Mouse (Mus musculus) left cerebral cortex, postnatal 4 days (tissue): Measurements from ENCODE around the gene Tedc1. TPM values are rescaled to one million over a fixed set of nuclear protein-coding genes. Genes with fewer than 3 reads are reported as not detected.

Experiments
- DNase-seq: peaks from one replicate; pipeline ENCODE4 v3.0.0-alpha.2; 2022
- intact Hi-C: fragments of 180-260 bp; cut with DNase I; formaldehyde crosslinking; loops from one replicate; pipeline ENCODE4 v1.15.1; 2025
- total RNA-seq, 2 experiments: library from RNA; stranded (reverse); gene quantifications; 2 replicates each; pipeline ENCODE4 v1.2.3; 2021

Tedc1 gene
- total RNA-seq = 1 to 10 TPM; 5.6 to 5.7 TPM

- intact Hi-C loops = no loop called here
- peak; percentile 100 for DNase-seq
Measured at GRCm38 (mm10) chr12:113155887-113156539, at the start of gene Tedc1. TSS of gene Tedc1 (plus strand) at chr12:113156421.

- intact Hi-C loops = no loop called here
Measured at GRCm38 (mm10) chr12:113107431-113108124, 48.6 kb upstream of the Tedc1 start.

GRCm38 (mm10) chr12:113108528-113109283 lies 47.5 kb upstream of the Tedc1 start:
- intact Hi-C loops = no loop called here

More at GRCm38 (mm10) chr12:113107431-113108124, 48.6 kb upstream of the Tedc1 start:
- no peak for DNase-seq

GRCm38 (mm10) chr12:113109801-113110200 lies 46.4 kb upstream of the Tedc1 start:
- intact Hi-C loops = no loop called here
- no peak for DNase-seq

More at GRCm38 (mm10) chr12:113108528-113109283, 47.5 kb upstream of the Tedc1 start:
- no peak for DNase-seq

- DNase-seq = no peak
- intact Hi-C loops = no loop called here
Measured at GRCm38 (mm10) chr12:113114141-113114540, 42.1 kb upstream of the Tedc1 start.

- no peak for DNase-seq
- intact Hi-C loops = no loop called here
Measured at GRCm38 (mm10) chr12:113114856-113115538, 41.2 kb upstream of the Tedc1 start.

GRCm38 (mm10) chr12:113119516-113120410 lies 36.5 kb upstream of the Tedc1 start:
- intact Hi-C loops = no loop called here
- DNase-seq = peak; percentile 85

GRCm38 (mm10) chr12:113124726-113125125 lies 31.5 kb upstream of the Tedc1 start:
- intact Hi-C loops = no loop called here

GRCm38 (mm10) chr12:113130732-113131131 lies 25.5 kb upstream of the Tedc1 start:
- intact Hi-C loops = no loop called here
- no peak for DNase-seq

More at GRCm38 (mm10) chr12:113124726-113125125, 31.5 kb upstream of the Tedc1 start:
- no peak for DNase-seq

GRCm38 (mm10) chr12:113131601-113132000 lies 24.6 kb upstream of the Tedc1 start:
- no peak for DNase-seq
- intact Hi-C loops = no loop called here

- peak; percentile 61 for DNase-seq
Measured at GRCm38 (mm10) chr12:113132567-113132966, 23.7 kb upstream of the Tedc1 start.

GRCm38 (mm10) chr12:113133260-113133659 lies 23.0 kb upstream of the Tedc1 start:
- intact Hi-C loops = no loop called here
- DNase-seq = no peak

More at GRCm38 (mm10) chr12:113132567-113132966, 23.7 kb upstream of the Tedc1 start:
- intact Hi-C loops = no loop called here

- intact Hi-C loops = no loop called here
- no peak for DNase-seq
Measured at GRCm38 (mm10) chr12:113133861-113134403, 22.3 kb upstream of the Tedc1 start.

GRCm38 (mm10) chr12:113134502-113134901 lies 21.7 kb upstream of the Tedc1 start:
- DNase-seq = no peak
- intact Hi-C loops = no loop called here

- intact Hi-C loops = no loop called here
- no peak for DNase-seq
Measured at GRCm38 (mm10) chr12:113135401-113135800, 20.8 kb upstream of the Tedc1 start.

GRCm38 (mm10) chr12:113136492-113137020 lies 19.7 kb upstream of the Tedc1 start:
- no peak for DNase-seq
- intact Hi-C loops = no loop called here

GRCm38 (mm10) chr12:113137260-113138213 lies 18.7 kb upstream of the Tedc1 start:
- DNase-seq = no peak
- intact Hi-C loops = no loop called here

GRCm38 (mm10) chr12:113138291-113138690 lies 17.9 kb upstream of the Tedc1 start:
- intact Hi-C loops = no loop called here
- no peak for DNase-seq
